Mouse (Mus musculus): ENCODE data around the gene Ddit4.
"Not testable (repeated sequence)": the region's sequence is repeated elsewhere in the genome, so short reads cannot be mapped to it uniquely, and the experiment has no call there.

Ddit4 gene

DNA sequence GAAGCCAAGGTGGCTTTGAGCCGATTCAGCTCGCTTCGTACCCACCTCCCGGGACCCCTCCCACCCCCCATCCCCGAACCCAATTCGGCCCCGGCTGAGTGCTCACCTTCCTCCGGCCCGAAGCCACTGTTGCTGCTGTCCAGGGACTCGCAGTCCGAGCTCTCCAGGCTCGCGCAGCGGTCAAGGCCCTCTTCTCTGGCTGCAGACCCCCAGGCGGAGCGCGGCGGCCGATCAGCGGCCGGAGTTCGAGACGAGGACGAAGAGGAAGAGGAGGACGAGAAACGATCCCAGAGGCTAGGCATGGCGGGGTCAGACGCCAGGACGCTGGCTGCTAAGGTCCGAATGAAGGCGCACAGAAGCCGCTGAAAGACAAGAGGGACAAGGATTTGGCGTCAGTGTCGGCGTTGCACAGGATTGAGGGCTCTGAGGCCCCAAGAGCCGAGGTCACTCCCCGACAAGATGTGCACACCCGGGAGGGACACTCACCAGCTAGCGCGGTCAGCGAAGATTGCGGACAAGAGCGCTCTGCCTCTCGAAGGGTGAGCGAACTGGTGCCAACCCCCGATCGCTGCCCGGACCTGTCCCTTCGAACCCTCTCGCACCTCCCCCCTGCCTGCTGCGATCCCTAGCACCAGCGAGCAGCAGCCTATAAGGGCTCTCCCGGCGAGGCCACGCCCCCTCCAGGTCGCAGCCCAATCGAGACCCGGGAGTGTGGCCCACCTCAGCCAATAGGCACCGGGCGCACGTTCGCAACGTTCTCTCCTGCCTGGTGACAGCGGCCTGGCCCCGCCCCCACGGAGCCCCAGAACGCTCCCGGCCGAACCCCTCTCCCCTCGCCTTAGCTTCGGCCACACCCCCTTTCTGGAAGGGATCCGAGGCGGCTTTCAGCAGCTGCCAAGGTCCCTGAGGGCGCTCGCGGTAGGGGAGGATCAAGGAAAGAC is at the start of gene Ddit4:
Gene Ddit4, minus strand, starts transcription at position 624 of the 941 bp plus-strand sequence.
- DNase-seq: peak; percentile 100

DNA sequence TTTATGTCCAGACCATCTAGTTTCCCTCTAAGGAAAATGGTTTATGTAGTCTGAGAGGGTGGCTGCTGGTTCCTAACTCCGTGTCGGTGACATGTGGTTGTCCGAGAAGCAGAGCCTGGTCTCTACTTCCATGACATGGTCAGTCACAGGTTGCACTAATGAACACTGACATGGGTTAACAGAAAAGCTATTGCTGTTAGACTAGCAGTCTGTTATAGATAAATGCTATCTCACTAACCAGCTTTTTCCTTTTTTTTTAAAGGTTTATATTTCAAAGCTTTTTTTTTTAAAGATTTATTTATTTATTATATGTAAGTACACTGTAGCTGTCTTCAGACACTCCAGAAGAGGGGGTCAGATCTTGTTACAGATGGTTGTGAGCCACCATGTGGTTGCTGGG is 47.4 kb upstream of the Ddit4 start:
- DNase-seq: no peak

DNA sequence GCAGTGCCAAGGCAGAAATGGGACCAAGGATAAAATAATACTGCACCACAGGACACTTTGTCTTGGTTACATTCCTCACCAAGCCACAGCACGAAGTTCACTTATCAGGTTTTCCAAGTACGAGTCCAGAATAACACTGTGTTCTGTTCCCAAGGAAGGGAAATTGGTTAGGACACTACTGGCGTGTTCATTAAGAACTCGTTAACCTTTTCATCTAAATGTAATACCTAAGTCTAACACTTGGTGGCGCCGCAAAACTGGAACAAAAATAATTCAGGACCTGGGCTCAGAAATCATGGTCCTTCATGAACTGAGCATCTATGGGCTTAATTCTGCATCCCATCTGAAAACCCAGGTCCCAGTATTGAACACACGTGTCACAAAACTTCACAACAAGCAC is 46.0 kb upstream of the Ddit4 start:
- DNase-seq: peak; percentile 91

DNA sequence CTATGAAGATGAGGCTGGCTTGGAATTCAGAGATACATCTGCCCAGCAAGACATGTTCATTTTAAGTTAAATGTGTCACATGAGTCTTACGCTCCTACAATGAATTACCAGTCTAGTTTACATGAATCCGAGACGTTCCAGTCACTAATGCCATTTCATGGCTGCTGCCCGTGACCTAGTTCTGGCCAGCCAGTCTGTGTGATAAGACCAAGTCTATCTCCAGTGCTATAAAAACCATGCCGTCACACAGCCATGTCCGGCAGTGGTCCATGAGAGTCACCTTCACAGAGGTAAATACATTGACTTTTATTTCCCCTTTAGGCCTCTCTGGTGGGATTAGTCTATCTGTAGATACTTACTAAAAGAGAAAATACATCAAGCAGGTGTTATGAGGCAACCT is 44.3 kb upstream of the Ddit4 start:
- no peak for DNase-seq

DNA sequence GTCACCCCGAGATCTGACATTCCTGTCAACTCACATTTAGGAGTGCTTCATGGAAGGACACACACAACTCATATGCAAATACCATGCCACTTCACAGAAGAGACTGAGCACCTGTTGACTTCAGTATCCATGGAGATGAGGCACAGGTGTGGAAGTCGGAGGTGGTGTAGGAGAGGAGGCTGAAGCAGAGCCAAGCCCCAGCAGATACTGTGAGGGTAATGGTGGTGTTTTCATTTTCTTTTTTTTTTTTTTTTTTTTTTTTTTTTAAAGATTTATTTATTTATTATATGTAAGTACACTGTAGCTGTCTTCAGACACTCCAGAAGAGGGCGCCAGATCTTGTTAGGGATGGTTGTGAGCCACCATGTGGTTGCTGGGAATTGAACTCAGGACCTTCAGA is 42.2 kb upstream of the Ddit4 start:
- DNase-seq: not testable (repeated sequence)

DNA sequence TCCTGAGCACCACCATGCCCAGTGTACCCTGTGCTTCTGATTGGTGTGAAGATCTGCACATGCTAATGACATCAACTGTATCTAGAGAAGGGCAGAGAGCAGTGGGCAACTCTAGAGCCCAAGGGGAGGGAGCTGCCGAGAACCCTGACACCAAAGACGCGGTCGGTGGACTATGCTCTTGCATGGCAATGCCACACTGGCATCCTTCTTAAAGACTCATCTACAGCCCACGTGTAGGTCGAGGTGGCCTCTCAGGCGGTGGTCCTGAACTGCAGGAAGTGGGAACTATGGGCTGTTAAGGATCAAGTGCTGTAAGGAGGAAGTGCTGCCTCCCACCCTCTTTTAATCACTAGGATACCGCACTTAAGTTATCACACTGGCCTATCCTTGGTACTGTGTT is 40.4 kb upstream of the Ddit4 start:
- DNase-seq: no peak

DNA sequence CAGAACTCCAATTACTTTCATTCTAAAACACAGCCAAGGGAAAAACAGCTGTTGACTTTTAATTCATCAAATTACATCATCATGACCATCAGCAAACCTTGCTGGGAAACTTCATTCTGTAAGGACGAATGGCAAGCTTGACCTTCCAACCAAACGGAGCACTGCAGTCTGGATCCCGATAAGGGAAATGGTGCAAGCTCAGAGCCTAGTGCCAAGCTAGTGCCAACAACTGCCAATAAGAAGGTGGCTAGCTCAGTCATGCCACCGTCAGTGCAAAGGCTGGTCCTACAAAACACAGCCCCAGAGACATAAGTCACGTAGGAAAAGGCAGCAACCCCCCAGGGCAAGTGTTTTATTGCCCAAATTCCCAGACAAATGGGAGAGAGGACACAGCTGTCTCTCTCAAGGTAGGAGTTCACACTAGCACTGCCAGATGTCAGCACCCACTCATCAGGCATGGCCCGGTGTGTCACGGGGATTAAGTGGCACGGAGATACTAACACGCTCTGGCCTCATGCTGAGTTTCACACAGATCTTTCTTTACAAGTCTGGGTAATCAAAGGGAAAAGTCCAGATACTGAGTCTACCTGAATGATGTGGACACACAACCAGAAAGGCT is 39.7 kb upstream of the Ddit4 start:
- DNase-seq: no peak

DNA sequence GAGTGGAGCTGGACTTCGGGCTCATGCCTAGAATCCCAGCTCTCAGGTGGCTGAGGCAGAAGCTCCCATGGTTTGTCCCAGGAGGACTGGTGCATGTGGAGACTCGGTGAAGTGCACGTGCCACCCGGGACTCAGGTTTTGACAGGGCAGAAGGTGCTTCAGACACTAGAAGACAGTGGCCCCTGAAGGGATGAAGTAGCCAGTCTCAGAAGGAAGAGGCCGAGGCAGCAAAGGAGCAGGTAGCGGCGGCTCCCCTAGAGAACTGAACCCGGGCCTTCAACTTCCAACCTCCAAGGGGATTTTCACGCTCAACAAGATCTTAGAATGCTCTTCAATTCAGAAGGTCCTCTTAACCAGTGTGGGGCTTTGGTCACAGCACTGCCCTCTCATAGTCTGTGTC is 38.8 kb upstream of the Ddit4 start:
- DNase-seq: no peak

DNA sequence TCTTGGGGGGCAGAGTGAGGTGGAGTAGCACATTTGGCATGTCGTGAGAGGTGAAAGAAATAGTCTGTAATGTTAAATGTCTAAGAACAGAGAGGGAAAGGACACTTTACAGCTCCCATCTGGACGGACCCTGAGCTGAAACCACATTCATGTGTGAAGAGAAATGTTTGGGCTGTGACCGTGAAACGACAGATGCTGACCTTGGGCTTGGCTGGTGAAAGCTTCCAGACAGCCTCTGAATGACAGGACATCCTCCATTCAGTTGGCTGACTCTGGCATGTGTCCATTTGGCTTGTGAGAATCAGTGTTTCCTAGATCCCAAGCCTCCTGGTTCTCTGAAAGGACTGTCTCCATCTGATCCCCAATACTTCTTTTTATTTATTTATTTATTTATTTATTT is 36.4 kb upstream of the Ddit4 start:
- DNase-seq: peak; percentile 74

DNA sequence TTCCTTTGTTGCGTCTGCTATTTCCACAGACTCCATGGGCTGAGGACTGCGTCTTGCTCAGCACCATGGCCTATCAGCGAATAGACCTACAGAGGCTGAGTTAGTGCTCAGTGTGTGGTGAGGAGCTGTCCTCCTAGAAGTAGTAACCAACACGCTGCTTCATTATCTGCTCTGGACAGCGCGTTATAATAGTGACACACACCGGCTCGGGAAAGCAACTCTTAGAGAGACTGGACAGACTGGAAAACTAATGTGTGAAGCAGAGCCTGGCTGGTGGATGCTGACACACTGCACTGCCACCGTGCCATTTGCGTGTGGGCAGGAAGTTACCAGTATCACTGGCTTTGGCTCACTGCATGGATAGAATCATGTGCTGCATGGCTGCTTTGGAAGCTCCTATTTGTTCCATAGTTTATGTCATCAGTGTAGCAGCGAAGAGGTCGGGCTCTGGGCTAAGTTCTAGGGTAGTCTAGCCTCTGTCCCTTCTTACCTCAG is 30.8 kb upstream of the Ddit4 start:
- DNase-seq: no peak

DNA sequence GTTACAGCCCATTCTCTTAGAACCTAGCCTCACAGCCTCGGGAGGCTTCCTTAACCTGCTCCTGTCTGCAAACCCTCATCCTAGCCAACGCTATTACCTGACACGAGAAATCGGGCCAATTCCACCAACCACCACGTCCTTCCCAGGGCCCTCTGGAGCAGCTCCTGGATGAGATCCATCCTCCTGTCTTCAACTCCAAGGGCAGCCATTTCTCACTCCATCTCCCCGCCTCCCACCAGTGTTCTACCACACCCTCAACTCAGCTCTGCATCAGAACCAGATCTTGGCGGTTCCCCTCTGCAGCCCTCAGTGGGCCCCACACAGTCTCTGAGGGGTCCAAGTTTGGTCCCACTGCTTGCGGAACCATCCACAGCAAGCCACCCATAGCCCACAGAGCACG is 30.2 kb upstream of the Ddit4 start:
- no peak for DNase-seq

DNA sequence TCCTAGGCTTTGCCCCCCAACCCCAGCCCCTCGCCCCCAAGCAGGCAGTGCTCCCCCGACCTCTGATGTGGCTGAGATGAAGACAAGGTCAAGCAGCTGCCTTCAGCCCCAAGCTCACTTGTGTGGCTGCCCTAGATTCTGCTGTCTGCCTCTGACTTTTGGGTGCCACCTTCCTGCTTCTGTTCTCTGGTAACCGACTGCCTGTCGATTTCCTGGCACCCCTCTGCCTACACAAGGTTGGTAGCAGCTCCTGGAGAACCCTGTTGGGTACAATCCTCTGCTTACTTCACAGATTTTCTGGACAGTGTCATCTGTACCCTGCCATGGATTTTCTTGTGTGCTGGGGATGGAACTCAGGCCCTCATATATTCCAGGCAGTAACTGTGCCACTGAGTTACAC is 29.7 kb upstream of the Ddit4 start:
- no peak for DNase-seq

DNA sequence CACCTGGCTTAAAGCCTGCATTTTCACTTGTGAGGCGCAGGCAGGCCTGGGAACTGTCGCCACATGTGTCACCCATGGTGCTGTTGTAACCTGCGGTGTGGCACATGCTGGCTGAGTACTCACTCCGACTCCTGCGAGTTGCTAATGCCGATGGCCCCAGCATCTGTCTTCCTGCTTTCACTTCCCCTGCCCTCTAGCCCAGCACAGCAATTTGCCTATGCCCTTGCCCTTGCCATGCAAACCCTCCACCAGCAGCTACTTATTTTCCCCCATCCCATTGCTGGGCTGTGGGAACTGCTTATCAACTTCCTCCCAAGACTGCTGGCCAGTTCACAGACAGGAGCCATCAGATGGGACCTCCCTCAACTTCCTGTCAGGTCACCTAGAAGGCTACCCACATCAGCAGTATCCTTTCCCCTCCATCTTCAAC is 29.2 kb upstream of the Ddit4 start:
- peak; percentile 73 for DNase-seq

DNA sequence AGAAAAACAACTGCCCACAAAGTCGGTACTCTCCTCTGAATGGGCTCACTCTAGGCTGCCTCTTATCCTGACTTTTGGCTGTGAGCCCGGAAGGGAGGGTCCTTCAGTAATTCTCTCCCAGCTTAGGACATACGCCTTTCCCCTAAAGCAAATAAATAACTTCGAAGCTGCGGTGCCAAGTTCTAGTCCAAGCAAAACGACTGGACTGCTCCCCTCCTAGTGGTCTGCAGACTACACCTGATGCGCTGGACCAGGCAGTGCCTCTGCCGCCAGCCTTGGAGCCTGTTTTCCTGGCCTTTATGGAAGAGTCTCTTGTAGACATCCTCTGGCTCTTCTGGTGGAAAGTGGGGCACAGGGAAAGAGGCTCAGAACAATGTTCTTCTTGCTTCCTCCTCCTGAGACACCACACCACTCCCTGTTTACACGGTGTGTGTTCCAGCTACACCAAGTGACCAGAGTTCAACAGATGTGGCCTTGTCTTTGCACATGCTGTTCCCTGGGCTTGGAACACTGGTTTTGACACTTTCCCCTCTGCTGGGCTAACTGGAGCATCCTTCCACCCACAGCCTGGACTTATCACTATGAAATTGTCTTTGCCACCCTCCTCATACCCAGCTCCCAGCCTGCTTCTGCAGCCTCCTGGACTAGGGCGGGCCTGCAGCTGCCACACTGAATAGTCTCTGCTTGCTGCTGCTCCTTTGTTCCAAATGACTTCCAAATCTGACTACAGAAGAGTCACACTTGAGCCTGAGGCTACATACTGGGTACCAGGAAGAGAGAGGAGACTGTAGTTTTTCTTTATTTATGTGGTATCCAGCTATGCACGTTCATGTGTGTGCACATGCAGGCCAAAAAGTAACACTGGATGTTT is 27.5 kb upstream of the Ddit4 start:
- DNase-seq: peak; percentile 98

DNA sequence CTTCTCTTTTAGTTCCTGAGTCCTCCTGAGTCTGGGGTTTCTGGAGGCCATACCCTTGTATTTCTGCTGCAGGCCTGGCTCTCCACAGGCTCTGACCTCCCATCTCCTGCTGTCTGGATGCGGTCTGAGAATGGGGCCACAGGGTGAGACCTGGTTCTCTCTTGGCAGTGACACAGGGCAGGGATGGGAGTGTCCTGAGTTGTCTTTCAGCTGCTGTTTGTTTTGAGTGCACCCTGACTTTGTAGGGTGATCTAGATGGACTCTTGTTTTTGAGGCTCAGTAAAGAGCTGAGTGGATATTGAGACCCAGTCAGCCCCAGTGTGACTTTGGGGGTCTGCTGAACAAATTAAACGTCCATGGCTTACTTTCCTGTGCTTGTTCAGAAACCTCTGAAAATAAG is 26.8 kb upstream of the Ddit4 start:
- peak; percentile 63 for DNase-seq

DNA sequence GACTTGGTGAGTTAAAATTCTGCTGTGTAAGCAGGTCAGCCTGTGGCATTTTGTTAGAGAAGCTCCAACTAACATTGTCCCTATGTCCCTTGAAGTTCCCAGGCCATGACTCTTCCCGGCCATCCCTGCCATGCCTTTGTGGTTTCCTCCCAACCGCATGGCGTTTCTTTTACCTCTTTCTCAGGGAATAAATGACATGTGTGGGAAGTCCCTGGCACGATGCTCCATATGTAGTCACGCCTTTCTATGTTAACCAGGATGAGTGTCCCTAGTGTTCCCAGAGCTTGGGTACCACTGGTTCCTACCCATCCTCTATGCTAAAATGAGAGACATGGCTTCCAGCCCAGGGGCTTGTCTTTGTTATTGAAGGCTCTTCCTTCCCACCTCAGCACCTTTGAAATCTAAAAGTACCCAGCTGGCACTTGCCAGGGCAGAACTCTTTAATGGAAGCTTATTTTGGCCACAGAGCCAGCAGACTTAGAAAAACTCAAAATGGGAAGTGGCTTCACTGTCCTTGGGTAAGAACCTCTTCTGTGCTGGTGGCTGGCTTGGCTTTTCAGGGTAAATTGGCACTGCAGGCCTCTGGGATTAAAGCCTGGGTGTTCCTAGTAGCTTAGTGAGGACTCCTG is 26.2 kb upstream of the Ddit4 start:
- DNase-seq: peak; percentile 26

DNA sequence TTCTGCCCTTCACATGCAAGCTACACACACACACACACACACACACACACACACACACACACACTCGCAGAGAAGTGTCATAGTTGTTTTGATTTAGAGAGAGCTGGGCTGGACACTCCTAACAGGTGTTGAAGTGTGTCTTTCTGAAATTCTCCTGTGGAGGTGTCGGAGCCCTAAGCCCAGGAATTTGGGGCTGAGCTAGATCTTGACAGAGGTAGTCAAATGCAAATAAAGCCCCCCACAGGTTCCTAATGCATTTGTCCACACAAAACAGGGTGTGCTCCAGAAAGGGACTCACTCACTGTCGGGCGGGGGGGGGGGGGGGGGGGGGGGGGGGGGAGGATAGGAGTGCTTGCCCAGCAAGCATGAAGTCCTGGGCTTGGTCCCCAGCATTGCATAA is 25.5 kb upstream of the Ddit4 start:
- no peak for DNase-seq

DNA sequence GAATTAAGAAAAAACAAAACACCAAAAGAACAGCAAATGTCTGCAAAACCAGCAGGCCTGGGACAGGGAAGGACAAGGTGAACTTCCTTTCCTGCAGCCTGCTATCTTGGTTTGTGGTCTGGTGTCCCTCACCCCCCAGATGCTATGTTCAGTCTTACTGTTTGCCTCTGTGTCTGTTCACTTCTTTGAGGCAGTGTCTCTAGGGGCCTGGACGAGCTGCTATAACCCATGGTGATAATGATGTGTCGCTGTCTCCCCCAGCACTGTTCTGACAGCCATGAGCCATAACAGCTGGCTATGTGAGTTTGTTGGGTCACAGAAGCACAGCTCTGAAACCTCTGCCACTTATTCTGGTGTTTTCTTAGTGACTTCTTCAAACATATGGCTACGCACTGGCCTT is 23.2 kb upstream of the Ddit4 start:
- DNase-seq: peak; percentile 74

DNA sequence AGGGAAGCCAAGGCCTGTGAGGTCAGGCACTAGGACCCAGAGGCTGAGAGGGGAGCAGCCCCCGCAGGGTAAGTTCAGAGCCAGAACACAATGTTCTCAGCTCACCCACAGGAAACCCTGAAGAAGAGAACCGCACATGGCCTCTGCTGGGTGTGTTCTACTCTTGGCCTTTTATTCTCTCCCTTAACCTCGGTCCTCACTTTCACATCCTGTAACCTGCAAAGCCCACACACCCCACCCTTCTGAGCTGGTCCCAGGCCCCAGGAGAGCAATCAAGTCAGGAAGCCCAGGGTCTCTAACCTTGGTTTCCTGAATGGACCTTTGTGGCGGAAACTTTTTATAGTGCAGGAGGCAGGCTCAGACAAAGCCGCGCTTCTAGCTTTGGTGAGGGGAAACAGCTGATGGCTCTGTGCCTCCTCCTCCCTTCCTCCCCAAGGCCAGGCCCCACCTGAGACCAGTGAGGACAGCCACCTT is 22.6 kb upstream of the Ddit4 start:
- DNase-seq: peak; percentile 91

DNA sequence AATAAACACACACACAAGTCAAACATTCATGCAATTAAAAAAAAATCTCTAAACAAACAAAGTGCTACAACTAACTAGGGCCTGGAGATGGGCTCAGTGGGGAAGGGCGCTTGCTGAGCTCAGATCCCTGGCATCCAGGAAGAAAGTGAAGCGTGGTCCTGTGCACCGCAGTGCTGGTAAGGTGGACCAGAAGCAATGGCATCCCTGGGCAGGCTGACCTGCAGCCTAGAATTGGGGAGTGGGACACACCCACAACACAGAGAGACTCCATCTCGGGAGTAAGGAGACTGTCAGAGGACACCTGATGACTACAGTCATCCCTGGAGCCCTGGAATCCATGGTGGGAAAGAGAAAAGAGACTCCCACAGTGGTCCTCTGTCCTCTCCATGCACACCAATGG is 21.8 kb upstream of the Ddit4 start:
- DNase-seq: no peak

DNA sequence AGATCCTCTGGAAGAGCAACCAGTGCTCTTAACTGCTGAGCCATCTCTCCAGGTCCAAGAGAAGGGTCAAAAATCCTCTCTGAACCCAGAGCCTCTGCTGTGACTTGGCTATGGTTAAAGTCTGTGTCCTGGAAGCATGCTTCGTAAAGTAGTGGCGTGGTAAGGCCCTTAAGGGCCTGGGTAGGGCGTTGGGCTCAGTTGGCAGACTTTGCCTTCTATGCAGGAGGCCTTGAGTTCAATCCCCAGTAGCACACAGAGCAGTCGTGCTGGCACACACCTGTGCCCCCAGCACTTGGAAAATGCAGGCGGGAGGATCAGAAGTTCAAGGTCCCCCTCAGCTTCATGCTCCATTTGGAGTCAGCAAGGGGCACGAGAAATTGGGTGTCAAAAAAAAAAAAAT is 21.4 kb upstream of the Ddit4 start:
- DNase-seq: no peak

DNA sequence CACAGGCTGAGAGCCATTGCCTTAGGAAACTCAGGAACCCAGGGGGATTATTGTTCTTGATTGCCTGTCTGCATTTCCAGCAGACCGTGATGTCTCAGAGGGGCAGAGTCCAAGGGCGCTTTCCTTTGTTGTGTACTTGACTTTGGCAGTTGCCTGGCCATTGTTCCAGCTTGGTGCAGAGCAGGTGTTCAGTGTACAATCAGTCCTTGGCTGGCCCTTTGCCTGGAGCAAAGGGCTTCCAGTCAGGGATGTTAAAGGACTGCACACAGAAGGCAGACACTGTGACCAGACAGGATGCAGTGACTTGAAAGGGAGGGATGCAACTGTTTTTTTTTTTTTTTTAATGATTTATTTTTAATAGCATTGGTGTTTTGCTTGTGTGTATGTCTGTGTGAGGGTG is 20.9 kb upstream of the Ddit4 start:
- peak; percentile 80 for DNase-seq

DNA sequence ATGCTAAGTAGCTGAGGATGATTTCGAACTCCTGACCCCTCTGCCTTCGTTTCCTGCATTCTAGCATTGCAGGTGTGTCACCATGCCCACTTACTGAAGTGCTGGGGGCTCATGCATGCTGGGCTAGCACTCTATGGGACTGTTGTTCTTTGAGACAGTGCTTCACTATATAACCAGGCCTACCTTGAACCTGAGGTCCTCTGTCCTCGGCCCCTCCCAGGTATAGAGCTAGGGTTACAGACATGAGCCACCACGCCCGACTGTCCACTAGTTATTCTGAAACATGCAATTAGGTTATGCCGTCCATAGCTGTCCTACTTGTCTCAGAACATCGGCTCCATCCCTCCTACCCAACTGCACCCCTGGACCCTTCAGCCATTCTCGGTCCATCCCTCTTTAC is 20.2 kb upstream of the Ddit4 start:
- DNase-seq: no peak
